Mouse (Mus musculus) C2C12 (cell line): ENCODE measurements at regions not wholly inside any gene's neighbourhood (a gene's known extent, or its start where the extent isn't known, plus 50 kb on each side); places are given as distances from the start of the nearest gene placed in this dataset.

Experiments used
- H3K27me3 ChIP-seq: one replicate; pipeline ENCODE4 v1.6.1; 2011; ENCODE audit not compliant: control insufficient read depth, insufficient read depth, insufficient read length
- H3K36me3 ChIP-seq: one replicate; pipeline ENCODE4 v1.6.1; 2011; ENCODE audit not compliant: control insufficient read depth, insufficient read depth
- H3K4me3 ChIP-seq: one replicate; pipeline ENCODE4 v1.5.1; 2011; ENCODE audit warnings: mild to moderate bottlenecking, control low read depth; ENCODE audit not compliant: poor library complexity, insufficient read depth, severe bottlenecking
- H3K79me2 ChIP-seq: one replicate; pipeline ENCODE4 v1.6.1; 2011; ENCODE audit not compliant: control insufficient read depth, insufficient read depth
- H3K79me3 ChIP-seq: one replicate; pipeline ENCODE4 v1.6.1; 2011; ENCODE audit warnings: low read depth, control low read depth
- H3ac ChIP-seq: one replicate; pipeline ENCODE3; 2011; ENCODE audit warnings: low read depth; ENCODE audit not compliant: control insufficient read depth, insufficient read length
- CEBPB ChIP-seq: IDR thresholded peaks from one replicate; pipeline ENCODE4 v1.6.1; 2011; ENCODE audit warnings: low read depth, mild to moderate bottlenecking, control low read depth, moderate library complexity
- CTCF ChIP-seq: IDR thresholded peaks from one replicate; pipeline ENCODE4 v1.5.1; 2011; ENCODE audit not compliant: control insufficient read depth, insufficient read depth, insufficient read length
- FOSL1 ChIP-seq: IDR thresholded peaks from one replicate; pipeline ENCODE4 v1.8.0; 2011; ENCODE audit warnings: mild to moderate bottlenecking, low read length; ENCODE audit not compliant: poor library complexity, insufficient read depth, severe bottlenecking
- MAX ChIP-seq: IDR thresholded peaks from one replicate; pipeline ENCODE4 v1.6.1; 2011; ENCODE audit warnings: mild to moderate bottlenecking, control low read depth
- MYOD1 ChIP-seq: IDR thresholded peaks from one replicate; pipeline ENCODE4 v1.6.1; 2011; ENCODE audit warnings: low read depth; ENCODE audit not compliant: control insufficient read depth, insufficient read length
- MYOG ChIP-seq: IDR thresholded peaks from one replicate; pipeline ENCODE4 v1.6.1; 2011; ENCODE audit not compliant: control insufficient read depth, insufficient read length; ENCODE audit errors: extremely low read depth
- USF1 ChIP-seq: IDR thresholded peaks from one replicate; pipeline ENCODE4 v1.6.1; 2011; ENCODE audit warnings: low read depth, mild to moderate bottlenecking, control low read depth, moderate library complexity

DNA sequence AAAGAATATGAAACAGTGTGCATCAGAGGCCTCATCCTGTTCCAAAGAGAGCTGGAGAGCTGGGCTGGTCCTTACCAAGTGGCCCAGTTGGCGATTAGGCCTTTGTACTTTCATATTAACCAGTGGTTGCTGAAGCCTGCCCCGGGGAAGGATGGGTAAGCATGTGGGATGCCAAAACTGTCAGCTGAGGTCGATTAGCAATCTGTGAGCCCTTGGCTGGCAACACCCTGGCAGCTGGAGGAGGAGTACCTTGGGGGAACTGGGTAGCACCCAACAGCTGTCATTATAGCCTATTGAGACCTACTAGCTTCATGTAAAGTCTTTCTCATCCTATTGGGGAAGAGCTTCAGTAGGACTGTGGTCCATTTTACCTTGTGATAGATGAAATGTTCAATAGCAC is 277.2 kb upstream of the 4930583I09Rik start:
- Histone ChIP-seq H3K79me3 (no peaks in the 10 kb centered on the region), H3ac (no peak overlapping the region), H3K36me3 (no peaks in the 10 kb centered on the region), H3K4me3 (no peak overlapping the region), H3K27me3 (no peaks in the 10 kb centered on the region), H3K79me2 (no peaks in the 10 kb centered on the region)
- TF ChIP-seq USF1 (no peak), MYOD1 (no peak), CEBPB (no peak), FOSL1 (no peak), MAX (no peak)

DNA sequence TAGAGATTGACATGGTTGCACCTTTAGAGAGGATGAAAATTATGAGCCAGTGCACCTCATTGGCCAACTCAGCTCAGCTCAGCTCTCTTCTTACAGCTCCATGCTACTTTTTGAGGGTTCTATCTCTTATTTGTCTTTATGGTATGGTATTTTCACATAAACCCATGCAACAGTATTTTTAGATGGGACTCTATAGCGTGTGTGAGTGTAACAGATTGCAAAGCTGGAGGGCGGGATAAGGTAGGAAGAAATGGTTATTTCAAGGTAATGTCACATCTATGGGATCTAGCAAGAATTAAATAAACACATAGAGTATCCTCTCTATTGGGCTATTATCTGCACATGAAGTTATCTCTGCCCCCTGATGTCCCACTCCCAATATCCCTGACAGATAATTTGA is 269.8 kb upstream of the 4930583I09Rik start:
- Histone ChIP-seq H3K79me2 (no peaks in the 10 kb centered on the region), H3K79me3 (no peaks in the 10 kb centered on the region), H3K36me3 (no peaks in the 10 kb centered on the region), H3ac (no peak overlapping the region), H3K27me3 (peaks cover 3% of the 10 kb centered on the region), H3K4me3 (no peak overlapping the region)
- TF ChIP-seq MYOD1 (no peak), MAX (no peak), CEBPB (no peak), FOSL1 (no peak), USF1 (no peak), MYOG (no peak), CTCF (no peak)

DNA sequence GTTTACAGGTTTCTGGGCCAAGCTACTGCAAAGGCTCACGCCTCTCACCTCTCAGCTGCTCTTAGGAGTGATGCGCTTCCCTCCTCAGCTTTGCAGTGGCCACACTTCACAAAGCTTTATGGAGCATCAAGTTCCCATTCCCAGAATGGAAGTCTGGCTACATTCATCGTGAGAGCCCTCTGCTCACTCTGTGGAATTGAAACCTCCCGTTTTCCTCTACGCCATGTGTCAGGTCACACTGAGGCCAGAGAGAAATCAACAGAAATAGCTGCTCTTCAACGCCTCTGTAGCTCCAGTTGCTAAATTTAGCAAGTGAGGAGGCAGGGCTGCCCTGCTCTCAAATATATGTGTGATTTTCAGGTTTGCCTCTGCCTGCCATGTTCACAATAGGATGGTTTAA is 265.3 kb upstream of the 4930583I09Rik start:
- Histone ChIP-seq H3ac (no peak overlapping the region), H3K4me3 (no peak overlapping the region), H3K79me2 (no peaks in the 10 kb centered on the region), H3K79me3 (no peaks in the 10 kb centered on the region), H3K36me3 (no peaks in the 10 kb centered on the region), H3K27me3 (peaks cover 3% of the 10 kb centered on the region)
- TF ChIP-seq USF1, result no peak
- no peak for TF ChIP-seq MAX
- TF ChIP-seq CTCF, result no peak
- TF ChIP-seq MYOG, result no peak
- TF ChIP-seq CEBPB, result no peak
- no peak for TF ChIP-seq MYOD1
- no peak for TF ChIP-seq FOSL1

DNA sequence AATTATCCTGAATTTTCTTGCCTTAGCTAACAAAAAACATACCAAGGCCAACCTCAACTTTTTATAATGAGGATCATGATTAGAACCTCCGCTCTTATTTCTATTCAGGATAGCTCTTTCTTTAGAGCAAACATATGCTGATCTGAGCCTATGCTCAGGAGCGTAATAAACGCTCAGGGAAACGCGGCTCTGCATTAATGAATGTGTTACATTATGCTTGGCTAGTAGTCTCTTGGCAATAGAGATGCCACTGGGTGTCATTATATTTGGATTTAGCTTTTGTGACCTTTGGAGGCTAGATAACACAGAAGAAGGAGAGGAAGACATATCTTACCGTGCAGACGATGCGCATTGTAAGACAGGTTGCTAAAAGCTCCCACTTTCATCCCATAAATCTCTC is 246.4 kb upstream of the 4930583I09Rik start:
- Histone ChIP-seq H3ac (no peak overlapping the region), H3K36me3 (no peaks in the 10 kb centered on the region), H3K27me3 (no peaks in the 10 kb centered on the region), H3K4me3 (no peak overlapping the region), H3K79me3 (no peaks in the 10 kb centered on the region), H3K79me2 (no peaks in the 10 kb centered on the region)
- no peak for TF ChIP-seq USF1
- TF ChIP-seq MAX, result no peak
- TF ChIP-seq CTCF, result no peak
- no peak for TF ChIP-seq MYOD1
- TF ChIP-seq CEBPB, result no peak
- no peak for TF ChIP-seq FOSL1
- no peak for TF ChIP-seq MYOG

DNA sequence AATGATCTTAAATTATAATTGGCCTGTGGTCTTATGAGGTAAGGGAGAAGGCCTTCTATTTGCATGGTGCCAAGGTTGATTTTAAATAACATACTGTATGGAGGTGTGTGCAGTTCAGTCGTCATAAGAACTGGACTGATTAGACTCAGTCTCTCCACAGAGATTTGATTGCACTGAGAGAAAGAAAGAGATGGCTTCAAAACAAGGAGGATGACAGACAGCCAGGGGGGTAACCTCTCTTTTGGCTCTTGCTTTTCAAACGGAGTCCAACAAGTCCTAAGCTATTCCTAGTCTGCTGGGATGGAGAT is 245.9 kb upstream of the 4930583I09Rik start:
- Histone ChIP-seq H3K79me2 (no peaks in the 10 kb centered on the region), H3K79me3 (no peaks in the 10 kb centered on the region), H3K4me3 (no peak overlapping the region), H3ac (no peak overlapping the region), H3K36me3 (no peaks in the 10 kb centered on the region), H3K27me3 (no peaks in the 10 kb centered on the region)
- TF ChIP-seq FOSL1, result no peak
- no peak for TF ChIP-seq USF1
- no peak for TF ChIP-seq MYOG
- TF ChIP-seq CTCF, result no peak
- TF ChIP-seq MYOD1, result no peak
- TF ChIP-seq MAX, result no peak
- TF ChIP-seq CEBPB, result no peak

DNA sequence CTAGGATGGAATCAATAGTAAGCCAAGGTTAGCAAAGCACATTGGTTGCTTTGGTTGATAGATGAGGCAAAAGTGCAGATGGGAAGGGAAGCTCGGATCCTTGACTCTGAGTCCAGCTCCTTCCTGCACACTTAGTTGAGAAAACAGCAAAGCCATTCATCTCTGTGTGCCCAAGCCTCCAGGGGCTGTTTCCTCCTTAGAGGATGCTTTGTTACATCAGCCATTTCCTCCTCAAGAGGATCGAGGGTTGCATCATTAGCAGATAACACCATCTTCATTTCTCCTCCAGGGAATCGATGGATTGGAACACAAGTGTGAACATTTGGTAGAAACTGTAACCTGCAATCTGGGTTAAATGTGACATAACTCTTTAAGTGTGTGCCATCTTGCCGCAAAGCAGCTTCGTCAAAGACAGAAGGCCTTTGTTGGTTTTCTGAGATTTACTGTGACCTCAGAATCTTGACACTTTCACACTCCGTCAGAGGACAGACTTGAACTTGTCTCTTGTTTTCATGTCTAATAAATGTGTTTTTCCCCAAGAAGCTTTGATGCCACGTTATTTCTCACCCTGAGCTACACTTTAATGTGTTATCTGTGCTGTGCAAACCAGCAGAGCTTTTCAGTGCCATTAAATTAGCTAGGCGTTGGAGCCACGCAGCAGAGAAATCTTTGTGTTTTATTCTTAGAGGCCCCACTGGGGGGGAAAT is 245.4 kb upstream of the 4930583I09Rik start:
- H3ac ChIP-seq, result no peak overlapping the region
- H3K36me3 ChIP-seq, result no peaks in the 10 kb centered on the region
- no peak for TF ChIP-seq MYOD1
- no peak for TF ChIP-seq CEBPB
- TF ChIP-seq USF1, result no peak
- TF ChIP-seq CTCF, result no peak
- TF ChIP-seq FOSL1, result no peak
- no peak for TF ChIP-seq MAX
- no peak for TF ChIP-seq MYOG
- H3K4me3 ChIP-seq, result no peak overlapping the region
- H3K79me3 ChIP-seq, result no peaks in the 10 kb centered on the region
- no peaks in the 10 kb centered on the region for H3K79me2 ChIP-seq
- no peaks in the 10 kb centered on the region for H3K27me3 ChIP-seq
